Mouse (Mus musculus): ENCODE data around the gene Fnd3c2. TPM values are rescaled to one million over a fixed set of nuclear protein-coding genes. Genes with fewer than 3 reads are reported as not detected.
A peak's percentile ranks its signal among the peaks of the same experiment; 100 is the strongest.

Gene Fnd3c2
- polyA plus RNA-seq, 2 experiments, result not detected

GRCm38 (mm10) chrX:106187737-106188136 is 67.4 kb downstream of the Fnd3c2 start:
- H3K36me3 ChIP-seq (replicated peaks; ENCODE audit: control insufficient read depth, insufficient read depth, low read depth), result no peaks in the 10 kb centered on the region
- H3K9me3 ChIP-seq (ENCODE audit: control insufficient read depth, low read length), result no peaks in the 10 kb centered on the region
- no peak for ATAC-seq (ENCODE audit: insufficient read depth)
- H3K4me2 ChIP-seq (ENCODE audit: low read depth), result peak overlapping the region; percentile 78
- WGBS (ENCODE audit: insufficient replicate concordance), result 14% methylated on average over 12 of the region's 12 CpGs
- peaks cover 0 to 16% of the 10 kb centered on the region in 2 experiments; a peak in 2 of 4 replicates for H3K4me1 ChIP-seq (replicated peaks; ENCODE audit: control insufficient read depth in 2 of 2, insufficient read depth in 2 of 2, low read length in 1 of 2)
- H3K27ac ChIP-seq, result peak overlapping the region; percentile 35
- no peak for TF ChIP-seq EP300 (IDR thresholded peaks at IDR 0.05; ENCODE audit: low read depth)
- TF ChIP-seq CTCF (IDR thresholded peaks at IDR 0.05; ENCODE audit: low read depth), result no peak
- H3K9ac ChIP-seq (replicated peaks), result peak overlapping the region; percentile 58
- peak overlapping the region; percentile 60 to 65 for H3K4me3 ChIP-seq (ENCODE audit: insufficient read depth in 1 of 2, low read depth in 2 of 2, low read length in 2 of 2)
- no peak for DNase-seq (ENCODE audit: low read depth in 3 of 3, low spot score in 3 of 3)
- no peaks in the 10 kb centered on the region for H3K27me3 ChIP-seq (ENCODE audit: control insufficient read depth, insufficient read depth, low read length)

- H3K27me3 ChIP-seq (ENCODE audit: control insufficient read depth, insufficient read depth, low read length), result no peaks in the 10 kb centered on the region
- peak; percentile 45; the same call in 1 of the 2 replicates for TF ChIP-seq CTCF (IDR thresholded peaks at IDR 0.05; ENCODE audit: low read depth)
- TF ChIP-seq EP300 (IDR thresholded peaks at IDR 0.05; ENCODE audit: low read depth), result peak; percentile 31; the same call in 1 of the 2 replicates
- H3K9ac ChIP-seq (replicated peaks), result peak within 1 kb of the TSS; percentile 65
- ATAC-seq (ENCODE audit: insufficient read depth) (peak; percentile 98), DNase-seq (ENCODE audit: low read depth in 3 of 3, low spot score in 3 of 3) (peak; percentile 89 to 91 (median 91))
- peak within 1 kb of the TSS; percentile 60 to 65 for H3K4me3 ChIP-seq (ENCODE audit: insufficient read depth in 1 of 2, low read depth in 2 of 2, low read length in 2 of 2)
- no peaks in the 10 kb centered on the region for H3K9me3 ChIP-seq (ENCODE audit: control insufficient read depth, low read length)
- 10% methylated on average over 36 of the region's 55 CpGs for WGBS (ENCODE audit: insufficient replicate concordance)
- peak within 1 kb of the TSS; percentile 78 for H3K4me2 ChIP-seq (ENCODE audit: low read depth)
- peak within 1 kb of the TSS; percentile 49 for H3K27ac ChIP-seq
- H3K36me3 ChIP-seq (replicated peaks; ENCODE audit: control insufficient read depth, insufficient read depth, low read depth), result no peaks in the 10 kb centered on the region
- H3K4me1 ChIP-seq (replicated peaks; ENCODE audit: control insufficient read depth in 2 of 2, insufficient read depth in 2 of 2, low read length in 1 of 2), result peaks cover 0 to 16% of the 10 kb centered on the region in 2 experiments; a peak in 2 of 4 replicates
Measured at GRCm38 (mm10) chrX:106186713-106187649, 68.2 kb downstream of the Fnd3c2 start, which contains the start of gene Pgk1. Gene Pgk1, plus strand, starts transcription at chrX:106187100.

- no peak overlapping the region for H3K9ac ChIP-seq (replicated peaks)
- no peaks in the 10 kb centered on the region for H3K36me3 ChIP-seq (replicated peaks; ENCODE audit: control insufficient read depth, insufficient read depth, low read depth)
- WGBS (ENCODE audit: insufficient replicate concordance), result 54% methylated on average over 5 of the region's 5 CpGs
- TF ChIP-seq CTCF (IDR thresholded peaks at IDR 0.05; ENCODE audit: low read depth) (no peak), EP300 (IDR thresholded peaks at IDR 0.05; ENCODE audit: low read depth) (no peak)
- no peak overlapping the region for H3K27ac ChIP-seq
- DNase-seq (ENCODE audit: low read depth in 3 of 3, low spot score in 3 of 3), result no peak
- no peak overlapping the region for H3K4me3 ChIP-seq (ENCODE audit: insufficient read depth in 1 of 2, low read depth in 2 of 2, low read length in 2 of 2)
- H3K9me3 ChIP-seq (ENCODE audit: control insufficient read depth, low read length), result no peaks in the 10 kb centered on the region
- no peaks in the 10 kb centered on the region for H3K27me3 ChIP-seq (ENCODE audit: control insufficient read depth, insufficient read depth, low read length)
- ATAC-seq (ENCODE audit: insufficient read depth), result no peak
- peak overlapping the region; percentile 73; the same call in 1 of the 2 replicates for H3K4me2 ChIP-seq (ENCODE audit: low read depth)
- H3K4me1 ChIP-seq (replicated peaks; ENCODE audit: control insufficient read depth in 2 of 2, insufficient read depth in 2 of 2, low read length in 1 of 2), result peaks cover 0 to 16% of the 10 kb centered on the region in 2 experiments; a peak in 2 of 4 replicates
Measured at GRCm38 (mm10) chrX:106185706-106186105, 69.5 kb downstream of the Fnd3c2 start.

Other genes starting within 250 kb of the Fnd3c2 start
- 6.5 and 9.2 TPM in 2 replicates for gene Magt1, start 243.5 kb downstream of the Fnd3c2 start, polyA plus RNA-seq (2012; rRNA removed)
- 23.8 and 24.4 TPM in 2 replicates for gene Magt1, start 243.5 kb downstream of the Fnd3c2 start, polyA plus RNA-seq (2014; fragmentation: Nextera tagmentation; extraction: Ambion mirVana)
- gene Cox7b, start 239.7 kb downstream of the Fnd3c2 start, polyA plus RNA-seq (2012; rRNA removed), result 222 and 281 TPM in 2 replicates
- gene Cox7b, start 239.7 kb downstream of the Fnd3c2 start, polyA plus RNA-seq (2014; fragmentation: Nextera tagmentation; extraction: Ambion mirVana), result 395 and 431 TPM in 2 replicates
- 1.6 and 2.3 TPM in 2 replicates for gene Atp7a, start 228.1 kb downstream of the Fnd3c2 start, polyA plus RNA-seq (2012; rRNA removed)
- 7.5 and 7.8 TPM in 2 replicates for gene Atp7a, start 228.1 kb downstream of the Fnd3c2 start, polyA plus RNA-seq (2014; fragmentation: Nextera tagmentation; extraction: Ambion mirVana)
- gene Tlr13, start 112.2 kb downstream of the Fnd3c2 start, polyA plus RNA-seq (2012; rRNA removed), result 0.28 and 0.51 TPM in 2 replicates
- gene Tlr13, start 112.2 kb downstream of the Fnd3c2 start, polyA plus RNA-seq (2014; fragmentation: Nextera tagmentation; extraction: Ambion mirVana), result 0.57 and 1.4 TPM in 2 replicates
- 99.2 and 148 TPM in 2 replicates for gene Pgk1, start 68.3 kb downstream of the Fnd3c2 start, polyA plus RNA-seq (2012; rRNA removed)
- 133 and 153 TPM in 2 replicates for gene Pgk1, start 68.3 kb downstream of the Fnd3c2 start, polyA plus RNA-seq (2014; fragmentation: Nextera tagmentation; extraction: Ambion mirVana)
- 2.7 and 3.3 TPM in 2 replicates for gene Taf9b, start 34.2 kb downstream of the Fnd3c2 start, polyA plus RNA-seq (2012; rRNA removed)
- 7.5 and 8.1 TPM in 2 replicates for gene Taf9b, start 34.2 kb downstream of the Fnd3c2 start, polyA plus RNA-seq (2014; fragmentation: Nextera tagmentation; extraction: Ambion mirVana)
- 0.15 and 0.16 TPM in 2 replicates for gene Fndc3c1, start 230.0 kb upstream of the Fnd3c2 start, polyA plus RNA-seq (2012; rRNA removed)
- gene Fndc3c1, start 230.0 kb upstream of the Fnd3c2 start, polyA plus RNA-seq (2014; fragmentation: Nextera tagmentation; extraction: Ambion mirVana), result 0.09 and 0.27 TPM in 2 replicates

All from liver, embryonic 14.5 days (tissue).